Mouse (Mus musculus) midbrain, postnatal 0 days (tissue): Measurements from ENCODE around the gene Sostdc1. TPM values are rescaled to one million over a fixed set of nuclear protein-coding genes. Genes with fewer than 3 reads are reported as not detected.

Experiments
- ATAC-seq: fragments of 200-750 bp; cut with Nextera tagmentation; 2 replicates; pipeline ENCODE4 v1.8.0; 2017; ENCODE audit warnings: moderate number of reproducible peaks, mild to moderate bottlenecking, moderate TSS enrichment, moderate library complexity; ENCODE audit not compliant: low FRiP score
- DNase-seq: peaks from one replicate; pipeline ENCODE4 v3.0.0-alpha.2; 2015; ENCODE audit warnings: low spot score
- H3K27ac ChIP-seq: fragments of 300-500 bp; sonication (generic); 2 replicates; pipeline ENCODE4 v1.5.1; 2014; ENCODE audit warnings: low read depth, mild to moderate bottlenecking, low read length, mixed read lengths
- H3K27me3 ChIP-seq: fragments of 300-500 bp; sonication (generic); 2 replicates; pipeline ENCODE4 v1.6.1; 2014; ENCODE audit warnings: low read length, control low read depth, mixed read lengths; ENCODE audit not compliant: insufficient read depth
- H3K36me3 ChIP-seq: fragments of 300-500 bp; sonication (generic); 2 replicates; pipeline ENCODE4 v1.6.1; 2014; ENCODE audit warnings: low read length, control low read depth, mixed read lengths; ENCODE audit not compliant: insufficient read depth
- H3K4me1 ChIP-seq: fragments of 300-500 bp; sonication (generic); 2 replicates; pipeline ENCODE4 v1.6.1; 2014; ENCODE audit warnings: mild to moderate bottlenecking, control low read depth, antibody characterized with exemption, low read length, mixed read lengths; ENCODE audit not compliant: insufficient read depth
- H3K4me2 ChIP-seq: fragments of 300-500 bp; sonication (generic); 2 replicates; pipeline ENCODE4 v1.6.1; 2014; ENCODE audit warnings: low read depth, mild to moderate bottlenecking, low read length, mixed read lengths; ENCODE audit not compliant: poor library complexity, severe bottlenecking
- H3K4me3 ChIP-seq: fragments of 300-500 bp; sonication (generic); 2 replicates; pipeline ENCODE4 v1.5.1; 2014; ENCODE audit warnings: low read depth, mild to moderate bottlenecking, low read length, moderate library complexity
- H3K9ac ChIP-seq: fragments of 300-500 bp; sonication (generic); replicated peaks from 2 replicates; pipeline ENCODE4 v1.6.1; 2014; ENCODE audit warnings: mild to moderate bottlenecking, low read length, moderate library complexity, mixed read lengths; ENCODE audit not compliant: poor library complexity, severe bottlenecking
- H3K9me3 ChIP-seq: fragments of 300-500 bp; sonication (generic); 2 replicates; pipeline ENCODE4 v1.6.1; 2016; ENCODE audit warnings: low read length, control low read depth
- CTCF ChIP-seq: IDR thresholded peaks from 2 replicates; pipeline ENCODE4 v1.5.1; 2016; ENCODE audit warnings: antibody characterized with exemption, mild to moderate bottlenecking
- WGBS: fragments of 180-500 bp; shearing (Covaris S2); extraction: QIAGEN DNeasy Blood & Tissue Kit; methylation state at CpG from one replicate; pipeline ENCODE4 v1.1.7; 2014; 5-methylcytosine and 5-hydroxymethylcytosine counted together
- polyA plus RNA-seq: library from polyadenylated mRNA; unstranded; fragments of >200 nt; fragmentation: Nextera tagmentation; extraction: Ambion mirVana; gene quantifications from 2 replicates; pipeline ENCODE4 v1.2.1, GENCODE M21; 2015
- total RNA-seq: library from RNA; depleted of rRNA; stranded (reverse); fragments of >200 nt; gene quantifications from 2 replicates; pipeline ENCODE4 v1.2.3, GENCODE M21; 2014

Gene Sostdc1
- total and polyA plus RNA-seq, 2 experiments from 2014 or later: 6.7 to 10.4 TPM

DNA sequence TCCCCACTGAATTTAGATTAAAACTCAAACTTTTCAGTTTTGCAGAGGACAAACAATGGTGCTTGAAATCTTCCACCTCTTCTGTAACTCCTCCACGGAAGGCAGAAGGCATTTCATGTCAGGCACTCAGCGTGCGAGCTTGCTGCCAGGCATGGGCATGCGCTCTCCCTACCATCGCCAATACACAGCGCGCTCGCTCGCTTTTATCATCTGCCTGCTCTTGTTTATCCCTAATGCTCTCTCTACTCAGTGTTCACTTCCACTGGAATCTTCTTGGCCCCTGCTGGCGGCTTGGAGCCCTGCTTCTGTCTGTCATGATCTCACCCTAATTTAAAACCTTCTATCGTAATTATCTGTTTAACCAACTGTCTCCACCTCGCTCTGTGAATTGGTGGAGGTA, 11.6 kb upstream of the Sostdc1 start:
- ATAC-seq (no peak), DNase-seq (no peak)
- no peaks in the 10 kb centered on the region for H3K4me1 ChIP-seq
- H3K27ac ChIP-seq: no peak overlapping the region
- H3K9ac ChIP-seq: no peak overlapping the region
- H3K4me2 ChIP-seq: no peak overlapping the region
- H3K4me3 ChIP-seq: no peak overlapping the region
- TF ChIP-seq CTCF: no peak
- no peaks in the 10 kb centered on the region for H3K27me3 ChIP-seq
- no peaks in the 10 kb centered on the region for H3K9me3 ChIP-seq
- WGBS: 80% methylated on average over 12 of the region's 12 CpGs
- H3K36me3 ChIP-seq: no peaks in the 10 kb centered on the region

DNA sequence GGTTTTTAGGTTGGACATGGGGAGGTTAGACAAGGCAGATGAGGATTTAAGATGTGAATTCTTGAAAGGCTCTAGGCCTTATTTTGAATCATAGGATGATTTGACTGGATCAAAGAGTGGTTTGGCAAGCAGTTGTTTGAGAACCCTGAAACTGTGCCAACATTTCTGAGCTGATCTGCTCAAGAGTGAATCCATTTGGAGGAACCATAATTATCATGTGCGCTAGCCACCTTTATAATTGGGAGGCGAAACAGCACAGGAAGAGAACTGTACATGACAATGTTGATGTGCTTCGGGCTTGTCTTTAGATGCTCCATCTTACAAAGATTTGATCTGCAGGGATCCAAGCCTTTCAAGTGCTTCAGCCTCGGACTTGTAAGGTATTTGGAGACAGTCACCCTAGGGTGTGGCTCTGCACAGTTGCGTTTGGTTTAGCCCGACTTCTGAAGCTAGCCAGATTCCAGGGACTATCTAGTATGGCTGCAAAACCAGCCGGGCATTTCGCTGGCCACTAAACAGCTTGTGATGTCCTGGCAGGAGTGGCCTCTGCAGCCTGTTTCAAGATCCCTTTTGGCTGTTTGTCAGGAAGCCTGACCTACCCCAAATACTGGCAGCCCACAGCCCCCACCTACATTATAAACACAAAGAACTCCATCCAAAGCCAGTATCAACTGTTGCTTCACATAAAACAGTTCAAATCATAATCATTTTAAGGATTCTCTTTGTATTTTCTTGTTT, 10.9 kb upstream of the Sostdc1 start:
- WGBS: 80% methylated on average over 8 of the region's 8 CpGs
- ATAC-seq: no peak
- TF ChIP-seq CTCF: no peak

DNA sequence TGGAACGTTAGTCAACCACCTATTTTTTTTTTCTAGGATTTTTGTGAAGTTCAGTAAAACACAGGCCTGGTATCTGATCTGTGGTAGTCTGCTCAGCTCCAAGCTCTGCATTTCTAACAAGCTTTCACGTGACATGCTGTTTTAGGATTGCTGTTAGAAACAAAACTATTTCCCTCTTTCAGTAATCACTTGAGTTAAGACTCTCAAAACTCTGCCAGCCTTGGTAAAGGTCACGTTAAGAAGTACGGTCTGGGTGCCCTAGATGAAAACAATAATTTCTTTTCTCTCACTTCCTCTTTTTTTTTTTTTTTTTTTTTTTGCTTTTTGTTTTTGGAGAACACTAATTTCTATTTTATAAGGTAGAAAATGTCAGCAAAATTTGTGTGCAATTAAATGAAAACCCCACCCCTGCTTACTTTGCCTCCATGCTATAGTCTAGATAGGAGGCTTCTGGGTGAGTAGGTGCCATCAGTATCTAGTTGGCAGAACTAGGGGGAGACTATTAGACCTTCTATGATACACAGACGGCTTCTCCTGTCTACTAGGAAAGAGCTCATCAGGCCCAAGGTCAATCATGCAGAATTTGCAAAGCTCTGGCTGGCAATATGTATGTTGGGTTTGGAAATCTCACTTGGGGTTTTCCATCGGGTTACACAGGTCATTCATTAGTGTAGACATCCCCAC, 5.1 kb upstream of the Sostdc1 start:
- H3K4me2 ChIP-seq: no peak overlapping the region
- H3K27me3 ChIP-seq: no peaks in the 10 kb centered on the region
- no peaks in the 10 kb centered on the region for H3K36me3 ChIP-seq
- DNase-seq: no peak
- H3K9ac ChIP-seq: no peak overlapping the region
- H3K4me1 ChIP-seq: no peaks in the 10 kb centered on the region
- no peak overlapping the region for H3K4me3 ChIP-seq
- WGBS: 85% methylated on average over 6 of the region's 6 CpGs
- no peaks in the 10 kb centered on the region for H3K9me3 ChIP-seq
- no peak overlapping the region for H3K27ac ChIP-seq
- no peak for ATAC-seq
- no peak for TF ChIP-seq CTCF

More for the DNA sequence above, 10.9 kb upstream of the Sostdc1 start:
- Histone ChIP-seq H3K27ac (no peak overlapping the region), H3K9me3 (no peaks in the 10 kb centered on the region), H3K36me3 (no peaks in the 10 kb centered on the region), H3K4me1 (no peaks in the 10 kb centered on the region), H3K4me2 (no peak overlapping the region), H3K9ac (no peak overlapping the region), H3K27me3 (no peaks in the 10 kb centered on the region), H3K4me3 (no peak overlapping the region)
- no peak for DNase-seq

DNA sequence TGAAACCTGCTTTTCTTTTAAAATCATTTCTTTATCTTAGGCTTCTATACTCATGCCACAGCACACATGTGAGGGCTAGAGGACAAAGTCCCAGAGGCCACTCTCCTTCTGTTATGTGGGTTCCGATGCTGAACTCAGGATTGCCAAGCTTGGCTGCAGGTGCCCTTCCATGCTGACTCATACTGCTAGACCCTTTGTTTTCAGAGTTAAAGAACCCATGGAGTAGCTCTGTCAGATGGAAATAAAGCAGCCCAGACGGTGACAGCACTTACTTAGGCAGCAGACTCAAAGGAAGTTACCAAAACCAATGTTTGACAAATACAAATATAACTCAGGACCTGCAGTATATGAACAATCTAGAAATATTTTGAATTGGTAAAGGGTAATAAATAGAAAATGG, 924 bp upstream of the Sostdc1 start:
- Histone ChIP-seq H3K4me1 (no peaks in the 10 kb centered on the region), H3K4me2 (no peak overlapping the region), H3K4me3 (no peak overlapping the region), H3K9me3 (no peaks in the 10 kb centered on the region), H3K9ac (no peak overlapping the region), H3K27me3 (no peaks in the 10 kb centered on the region; the same call in 1 of the 2 replicates), H3K36me3 (no peaks in the 10 kb centered on the region), H3K27ac (no peak overlapping the region)
- DNase-seq (no peak), ATAC-seq (no peak)
- TF ChIP-seq CTCF: no peak
- 34% methylated on average over 2 of the region's 2 CpGs for WGBS

DNA sequence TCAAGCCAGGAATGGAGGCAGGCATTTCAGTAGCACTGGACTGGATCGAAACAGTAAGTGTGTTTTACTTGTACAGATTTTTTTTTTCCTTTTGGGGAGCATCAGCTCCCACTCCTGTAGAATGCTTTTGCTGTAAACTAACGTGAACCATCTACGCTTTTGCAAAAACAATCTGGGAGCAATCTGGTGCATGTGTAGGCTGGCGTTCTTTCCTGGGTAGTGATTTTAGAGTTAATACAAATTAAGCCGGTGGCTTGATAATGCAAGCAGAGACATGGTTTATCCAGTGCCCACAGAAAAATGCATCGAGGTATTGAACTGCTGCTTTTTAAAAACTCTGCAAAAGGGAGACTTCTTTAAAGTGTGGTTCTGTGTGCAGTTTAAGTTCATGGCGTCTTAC, 507 bp downstream of the Sostdc1 start:
- TF ChIP-seq CTCF: no peak
- Histone ChIP-seq H3K9ac (no peak overlapping the region), H3K4me3 (peak overlapping the region; percentile 24)

DNA sequence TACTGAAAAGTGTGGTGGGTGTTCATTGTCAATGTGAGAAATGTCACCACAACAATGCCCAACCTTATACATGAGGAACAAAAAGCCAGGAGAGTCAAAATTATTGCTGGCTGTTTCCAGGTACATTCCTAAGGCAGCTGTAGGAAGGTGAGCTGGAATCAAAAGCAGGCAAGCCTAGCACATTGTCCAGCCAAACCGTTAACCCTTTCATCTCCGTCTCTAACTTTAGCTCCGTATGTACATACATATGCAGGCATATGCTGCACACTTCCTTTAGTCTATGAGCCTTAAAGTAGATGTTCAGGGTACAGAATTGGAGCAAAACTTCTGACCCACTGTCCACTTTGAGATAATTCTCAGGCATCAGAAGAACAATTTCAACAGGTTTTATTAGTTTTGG, 1.6 kb downstream of the Sostdc1 start:
- WGBS: 85% methylated on average over 3 of the region's 3 CpGs
- no peak for ATAC-seq
- no peak overlapping the region for H3K4me2 ChIP-seq

More for the DNA sequence above, 507 bp downstream of the Sostdc1 start:
- no peak overlapping the region for H3K27ac ChIP-seq
- H3K27me3 ChIP-seq: no peaks in the 10 kb centered on the region; the same call in 1 of the 2 replicates
- WGBS: 47% methylated on average over 7 of the region's 7 CpGs
- no peaks in the 10 kb centered on the region for H3K9me3 ChIP-seq
- peak overlapping the region; percentile 41 for H3K4me2 ChIP-seq
- H3K36me3 ChIP-seq: no peaks in the 10 kb centered on the region
- H3K4me1 ChIP-seq: no peaks in the 10 kb centered on the region
- DNase-seq (no peak), ATAC-seq (no peak)

More for the DNA sequence above, 1.6 kb downstream of the Sostdc1 start:
- Histone ChIP-seq H3K4me1 (no peaks in the 10 kb centered on the region), H3K27me3 (no peaks in the 10 kb centered on the region; the same call in 1 of the 2 replicates), H3K9ac (no peak overlapping the region), H3K4me3 (no peak overlapping the region), H3K36me3 (no peaks in the 10 kb centered on the region), H3K9me3 (no peaks in the 10 kb centered on the region), H3K27ac (no peak overlapping the region)
- no peak for DNase-seq
- no peak for TF ChIP-seq CTCF
